Mouse (Mus musculus): Measurements from ENCODE around the gene Per3. TPM values are rescaled to one million over a fixed set of nuclear protein-coding genes. Genes with fewer than 3 reads are reported as not detected.

Per3 gene
- polyA plus RNA-seq (2014; fragmentation: Illumina TruSeq; extraction: RNeasy Lipid Tissue Mini Kit (QIAGEN cat#74804); ENCODE audit: low read depth, low replicate concordance), result 1.2 TPM

GRCm38 (mm10) chr4:151044037-151044943 is at the start of gene Per3:
Gene Per3, minus strand, starts transcription at chr4:151044665.

GRCm38 (mm10) chr4:151089270-151089669 is 44.8 kb upstream of the Per3 start, which contains the start of gene Gm13090:
Gene Gm13090, plus strand, starts transcription at chr4:151089570.

GRCm38 (mm10) chr4:151057347-151058321 is 13.2 kb upstream of the Per3 start, which contains the start of gene Vamp3:
Gene Vamp3, minus strand, starts transcription at chr4:151057963.

DNA sequence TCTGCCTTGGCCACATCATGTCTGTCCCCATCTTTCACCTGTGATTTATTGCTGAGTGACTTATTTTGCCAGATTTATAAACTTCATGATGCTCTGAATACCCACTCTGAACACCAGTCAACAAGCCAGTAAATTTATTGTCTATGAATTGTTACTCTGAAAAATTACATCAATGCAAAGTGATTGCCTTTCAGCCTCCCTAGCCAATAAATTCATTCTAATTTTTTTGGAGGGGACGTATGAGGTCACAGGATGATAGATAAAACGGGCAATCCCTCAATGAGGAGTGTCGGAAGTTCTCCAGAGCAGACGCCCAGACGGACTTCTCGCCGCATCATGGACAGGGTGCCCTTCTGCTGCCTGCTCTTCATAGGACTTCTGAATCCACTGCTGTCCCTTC is 47.7 kb downstream of the Per3 start, which contains the start of gene Uts2:
Gene Uts2 (plus strand): TSS at position 301 of the 400 bp plus-strand sequence.

Other genes starting within 250 kb of the Per3 start
- 670 TPM for gene Errfi1, start 190.7 kb downstream of the Per3 start, polyA plus RNA-seq (2014; fragmentation: Illumina TruSeq; extraction: RNeasy Lipid Tissue Mini Kit (QIAGEN cat#74804); ENCODE audit: low read depth, low replicate concordance)
- 63.4 TPM for gene Park7, start 130.2 kb downstream of the Per3 start, polyA plus RNA-seq (2014; fragmentation: Illumina TruSeq; extraction: RNeasy Lipid Tissue Mini Kit (QIAGEN cat#74804); ENCODE audit: low read depth, low replicate concordance)
- gene Tnfrsf9, start 130.1 kb downstream of the Per3 start, polyA plus RNA-seq (2014; fragmentation: Illumina TruSeq; extraction: RNeasy Lipid Tissue Mini Kit (QIAGEN cat#74804); ENCODE audit: low read depth, low replicate concordance), result not detected
- not detected for gene Uts2, start 47.6 kb downstream of the Per3 start, polyA plus RNA-seq (2014; fragmentation: Illumina TruSeq; extraction: RNeasy Lipid Tissue Mini Kit (QIAGEN cat#74804); ENCODE audit: low read depth, low replicate concordance)
- 21.6 TPM for gene Vamp3, start 13.3 kb upstream of the Per3 start, polyA plus RNA-seq (2014; fragmentation: Illumina TruSeq; extraction: RNeasy Lipid Tissue Mini Kit (QIAGEN cat#74804); ENCODE audit: low read depth, low replicate concordance)
- not detected for gene Gm13090, start 44.9 kb upstream of the Per3 start, polyA plus RNA-seq (2014; fragmentation: Illumina TruSeq; extraction: RNeasy Lipid Tissue Mini Kit (QIAGEN cat#74804); ENCODE audit: low read depth, low replicate concordance)